Mouse (Mus musculus) forebrain, embryonic 13.5 days (tissue): ENCODE data around the gene Acot13. TPM values are rescaled to one million over a fixed set of nuclear protein-coding genes. Genes with fewer than 3 reads are reported as not detected.

Experiments used
- ATAC-seq: fragments of 200-750 bp; cut with Nextera tagmentation; 2 replicates; pipeline ENCODE4 v1.8.0; 2017
- H3K27ac ChIP-seq: fragments of 300-500 bp; sonication (generic); 2 replicates; pipeline ENCODE4 v1.5.1; 2015; ENCODE audit warnings: inconsistent platforms, mild to moderate bottlenecking, moderate library complexity
- H3K27me3 ChIP-seq: fragments of 300-500 bp; sonication (generic); 2 replicates; pipeline ENCODE4 v1.6.1; 2015; ENCODE audit warnings: mild to moderate bottlenecking, inconsistent platforms
- H3K36me3 ChIP-seq: fragments of 300-500 bp; sonication (generic); 2 replicates; pipeline ENCODE4 v1.6.1; 2015; ENCODE audit warnings: mild to moderate bottlenecking, inconsistent platforms; ENCODE audit not compliant: poor library complexity, severe bottlenecking
- H3K4me1 ChIP-seq: fragments of 300-500 bp; sonication (generic); 2 replicates; pipeline ENCODE4 v1.6.1; 2015; ENCODE audit warnings: inconsistent platforms
- H3K4me2 ChIP-seq: fragments of 300-500 bp; sonication (generic); 2 replicates; pipeline ENCODE4 v1.6.1; 2015; ENCODE audit warnings: inconsistent platforms, mild to moderate bottlenecking, moderate library complexity
- H3K4me3 ChIP-seq: fragments of 300-500 bp; sonication (generic); 2 replicates; pipeline ENCODE4 v1.5.1; 2015; ENCODE audit warnings: mild to moderate bottlenecking, inconsistent platforms
- H3K9ac ChIP-seq: fragments of 300-500 bp; sonication (generic); 2 replicates; pipeline ENCODE4 v1.6.1; 2015; ENCODE audit warnings: mild to moderate bottlenecking, inconsistent platforms
- H3K9me3 ChIP-seq: fragments of 300-500 bp; sonication (generic); replicated peaks from 2 replicates; pipeline ENCODE4 v1.6.1; 2016; ENCODE audit warnings: inconsistent platforms
- WGBS: fragments of 180-500 bp; shearing (Covaris S2); methylation state at CpG from one replicate; pipeline ENCODE4 v1.1.7; 2015; 5-methylcytosine and 5-hydroxymethylcytosine counted together
- polyA plus RNA-seq: library from polyadenylated mRNA; unstranded; fragments of >200 nt; fragmentation: Nextera tagmentation; extraction: Ambion mirVana; gene quantifications from 2 replicates; pipeline ENCODE4 v1.2.1, GENCODE M21; 2015

The Acot13 gene
- 63.6 and 66.5 TPM in 2 replicates for polyA plus RNA-seq

- H3K4me3 ChIP-seq, result peak within 1 kb of the TSS; percentile 95
- H3K4me2 ChIP-seq, result peak within 1 kb of the TSS; percentile 84
- H3K36me3 ChIP-seq, result no peaks in the 10 kb centered on the region
- ATAC-seq, result peak; percentile 98
- H3K27ac ChIP-seq, result peak within 1 kb of the TSS; percentile 90
- peaks cover 33% of the 10 kb centered on the region for H3K4me1 ChIP-seq
- WGBS, result under 1% methylated on average over 84 of the region's 90 CpGs
- no peaks in the 10 kb centered on the region for H3K9me3 ChIP-seq
- H3K27me3 ChIP-seq, result no peaks in the 10 kb centered on the region
- peak within 1 kb of the TSS; percentile 95 for H3K9ac ChIP-seq
These were observed at the start of gene Acot13, which contains the start of gene Tdp2 for GRCm38 (mm10) chr13:24831353-24832130. Gene Acot13 (minus strand): TSS chr13:24831540. Gene Tdp2 (plus strand): TSS chr13:24831679.

- no peaks in the 10 kb centered on the region for H3K36me3 ChIP-seq
- ATAC-seq, result no peak
- no peaks in the 10 kb centered on the region for H3K4me1 ChIP-seq
- H3K4me3 ChIP-seq, result no peak overlapping the region
- no peak overlapping the region for H3K9ac ChIP-seq
- H3K27ac ChIP-seq, result no peak overlapping the region
- 93% methylated on average over 5 of the region's 5 CpGs for WGBS
- H3K9me3 ChIP-seq, result 0 out of 2 replicates have a peak, but pooled peaks cover 8% of the 10 kb centered on the region
- H3K4me2 ChIP-seq, result no peak overlapping the region
- H3K27me3 ChIP-seq, result no peaks in the 10 kb centered on the region
These were observed 49.4 kb upstream of the Acot13 start for GRCm38 (mm10) chr13:24880704-24881103.

GRCm38 (mm10) chr13:24880208-24880607 lies 48.9 kb upstream of the Acot13 start:
- ATAC-seq, result no peak
- no peak overlapping the region for H3K27ac ChIP-seq
- H3K36me3 ChIP-seq, result no peaks in the 10 kb centered on the region
- no peak overlapping the region for H3K4me3 ChIP-seq
- no peak overlapping the region for H3K4me2 ChIP-seq
- no peaks in the 10 kb centered on the region for H3K4me1 ChIP-seq
- 90% methylated on average over 6 of the region's 6 CpGs for WGBS
- 0 out of 2 replicates have a peak, but pooled peaks cover 10% of the 10 kb centered on the region for H3K9me3 ChIP-seq
- no peaks in the 10 kb centered on the region for H3K27me3 ChIP-seq
- H3K9ac ChIP-seq, result no peak overlapping the region

GRCm38 (mm10) chr13:24879359-24880040 lies 48.2 kb upstream of the Acot13 start:
- Histone ChIP-seq H3K9me3 (0 out of 2 replicates have a peak, but pooled peaks cover 9% of the 10 kb centered on the region), H3K27me3 (no peaks in the 10 kb centered on the region), H3K36me3 (no peaks in the 10 kb centered on the region), H3K4me2 (no peak overlapping the region), H3K9ac (no peak overlapping the region), H3K4me3 (no peak overlapping the region), H3K27ac (no peak overlapping the region), H3K4me1 (no peaks in the 10 kb centered on the region)
- 90% methylated on average over 15 of the region's 15 CpGs for WGBS
- no peak for ATAC-seq

- no peak overlapping the region for H3K9ac ChIP-seq
- no peaks in the 10 kb centered on the region for H3K9me3 ChIP-seq
- no peak for ATAC-seq
- no peaks in the 10 kb centered on the region for H3K36me3 ChIP-seq
- H3K4me2 ChIP-seq, result no peak overlapping the region
- WGBS, result 88% methylated on average over 7 of the region's 7 CpGs
- H3K27me3 ChIP-seq, result no peaks in the 10 kb centered on the region
- H3K4me1 ChIP-seq, result no peaks in the 10 kb centered on the region
- H3K4me3 ChIP-seq, result no peak overlapping the region
- H3K27ac ChIP-seq, result no peak overlapping the region
These were observed 36.9 kb upstream of the Acot13 start for GRCm38 (mm10) chr13:24868233-24868632.

- no peaks in the 10 kb centered on the region for H3K27me3 ChIP-seq
- H3K9ac ChIP-seq, result no peak overlapping the region
- no peaks in the 10 kb centered on the region for H3K9me3 ChIP-seq
- H3K36me3 ChIP-seq, result no peaks in the 10 kb centered on the region
- WGBS, result 93% methylated on average over 10 of the region's 10 CpGs
- H3K4me1 ChIP-seq, result no peaks in the 10 kb centered on the region
- H3K4me2 ChIP-seq, result no peak overlapping the region
- no peak for ATAC-seq
- H3K27ac ChIP-seq, result no peak overlapping the region
- no peak overlapping the region for H3K4me3 ChIP-seq
These were observed 36.4 kb upstream of the Acot13 start for GRCm38 (mm10) chr13:24867789-24868188.

- Histone ChIP-seq H3K4me2 (no peak overlapping the region), H3K9ac (no peak overlapping the region), H3K4me1 (no peaks in the 10 kb centered on the region), H3K36me3 (no peaks in the 10 kb centered on the region), H3K9me3 (no peaks in the 10 kb centered on the region), H3K27ac (no peak overlapping the region), H3K27me3 (no peaks in the 10 kb centered on the region), H3K4me3 (no peak overlapping the region)
- WGBS, result 77% methylated on average over 9 of the region's 9 CpGs
- no peak for ATAC-seq
These were observed 35.4 kb upstream of the Acot13 start for GRCm38 (mm10) chr13:24866430-24867402.

GRCm38 (mm10) chr13:24862520-24862919 lies 31.2 kb upstream of the Acot13 start:
- Histone ChIP-seq H3K9me3 (no peaks in the 10 kb centered on the region), H3K4me1 (no peaks in the 10 kb centered on the region), H3K9ac (no peak overlapping the region), H3K36me3 (no peaks in the 10 kb centered on the region), H3K27me3 (no peaks in the 10 kb centered on the region), H3K27ac (no peak overlapping the region), H3K4me2 (no peak overlapping the region), H3K4me3 (no peak overlapping the region)
- ATAC-seq, result no peak
- 64% methylated on average over 7 of the region's 7 CpGs for WGBS

- H3K4me1 ChIP-seq, result no peaks in the 10 kb centered on the region
- ATAC-seq, result no peak
- 83% methylated on average over 7 of the region's 7 CpGs for WGBS
These were observed 30.7 kb upstream of the Acot13 start for GRCm38 (mm10) chr13:24862021-24862420.

GRCm38 (mm10) chr13:24861084-24861483 lies 29.7 kb upstream of the Acot13 start:
- Histone ChIP-seq H3K36me3 (no peaks in the 10 kb centered on the region), H3K4me2 (no peak overlapping the region), H3K27me3 (no peaks in the 10 kb centered on the region), H3K9me3 (no peaks in the 10 kb centered on the region), H3K9ac (no peak overlapping the region), H3K4me3 (no peak overlapping the region), H3K27ac (no peak overlapping the region), H3K4me1 (no peaks in the 10 kb centered on the region)
- ATAC-seq, result no peak
- WGBS, result 82% methylated on average over 12 of the region's 12 CpGs

More at GRCm38 (mm10) chr13:24862021-24862420, 30.7 kb upstream of the Acot13 start:
- H3K9me3 ChIP-seq, result no peaks in the 10 kb centered on the region
- no peak overlapping the region for H3K4me3 ChIP-seq
- H3K4me2 ChIP-seq, result no peak overlapping the region
- no peaks in the 10 kb centered on the region for H3K36me3 ChIP-seq
- H3K27ac ChIP-seq, result no peak overlapping the region
- H3K27me3 ChIP-seq, result no peaks in the 10 kb centered on the region
- no peak overlapping the region for H3K9ac ChIP-seq

GRCm38 (mm10) chr13:24859115-24859514 lies 27.8 kb upstream of the Acot13 start:
- Histone ChIP-seq H3K4me3 (no peak overlapping the region), H3K9me3 (no peaks in the 10 kb centered on the region), H3K4me2 (no peak overlapping the region), H3K27me3 (no peaks in the 10 kb centered on the region), H3K27ac (no peak overlapping the region), H3K9ac (no peak overlapping the region), H3K4me1 (no peaks in the 10 kb centered on the region), H3K36me3 (no peaks in the 10 kb centered on the region)
- no peak for ATAC-seq
